9 mouse cellular contexts compared by ENCODE assay signal in the genomic region with DNA sequence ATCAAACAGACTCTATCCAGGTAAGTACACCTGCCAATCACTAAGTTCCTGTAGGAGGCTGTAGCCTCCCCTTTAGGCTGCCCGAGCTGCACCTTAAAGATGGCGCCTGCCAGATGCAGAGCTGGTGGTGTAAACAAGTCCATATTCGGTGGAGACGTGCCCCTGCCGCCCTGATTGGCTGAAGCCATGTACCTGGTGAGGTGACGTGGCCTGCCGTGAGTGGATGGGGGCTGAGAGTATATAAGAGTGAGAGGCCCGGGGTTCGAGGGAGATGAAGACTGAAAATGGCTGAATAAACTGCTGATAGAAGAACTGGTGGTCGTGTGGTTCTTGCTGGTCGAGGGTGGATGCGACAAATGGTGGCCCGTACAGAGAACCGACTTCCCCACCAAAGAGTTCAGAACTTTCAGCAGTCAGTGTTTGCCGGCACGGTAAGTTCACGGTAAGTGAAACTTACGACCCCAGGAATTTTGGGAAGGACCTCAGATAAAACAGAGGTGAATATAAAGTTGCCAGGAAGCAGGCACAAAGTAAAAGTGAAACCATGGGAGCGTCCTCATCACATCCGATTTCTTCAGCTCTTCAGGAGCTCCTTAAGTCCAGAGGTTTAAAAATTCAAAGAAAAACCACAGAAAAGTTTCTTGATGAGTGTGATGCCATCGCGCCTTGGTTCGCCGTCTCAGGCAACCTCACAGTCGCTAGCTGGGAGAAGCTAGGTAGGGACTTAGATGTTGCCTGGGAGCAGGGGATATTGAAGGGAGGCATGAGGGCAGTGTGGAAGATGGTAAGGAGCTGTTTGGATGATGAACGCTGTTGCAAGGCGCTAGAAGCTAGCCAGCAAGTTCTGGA. TPM values are rescaled to one million over a fixed set of nuclear protein-coding genes. Genes with fewer than 3 reads are reported as not detected.
DNase-seq lines count a peak whose midpoint lies in the region; ATAC-seq and TF ChIP-seq lines count a peak whose summit lies in the region.
"Not testable (repeated sequence)": the region's sequence is repeated elsewhere in the genome, so short reads cannot be mapped to it uniquely, and the experiment has no call there.
"Had no signal": no experiment of that assay in that cellular context is flagged by ENCODE, and none has a peak within 500 bp of the region (broad histone marks: within the 10 kb centered on the region; RNA-seq: fewer than 3 reads in every experiment).

No protein-coding gene starts in this region.

- peak; percentile 11; the same call in 1 of the 2 replicates for TF ChIP-seq CTCF in bone marrow, adult 2 months (IDR thresholded peaks at IDR 0.05; ENCODE audit: control insufficient read depth, insufficient read depth, low read length)
- TF ChIP-seq CTCF in heart, adult 2 months (IDR thresholded peaks at IDR 0.05); liver, postnatal 0 days (IDR thresholded peaks at IDR 0.05; ENCODE audit: low read depth); spleen, adult 2 months (IDR thresholded peaks at IDR 0.05; ENCODE audit: extremely low read depth, insufficient read depth, insufficient read length, insufficient replicate concordance): not testable (repeated sequence)

- 20% methylated on average over 27 of the region's 27 CpGs for WGBS in bone marrow, adult 2 months
- WGBS in heart, adult 2 months: 90% methylated on average over 27 of the region's 27 CpGs
- 94% methylated on average over 27 of the region's 27 CpGs for WGBS in intestine, embryonic 14.5 days
- 69% methylated on average over 27 of the region's 27 CpGs for WGBS in liver, postnatal 0 days (ENCODE audit: insufficient replicate concordance)
- WGBS in spleen, adult 2 months: 35% methylated on average over 27 of the region's 27 CpGs

- H3K9ac ChIP-seq in heart, adult 2 months (ENCODE audit: low read depth, low read length); intestine, embryonic 14.5 days (ENCODE audit: low read length): not testable (repeated sequence)
- peak overlapping the region; percentile 55 for H3K9ac ChIP-seq in liver, postnatal 0 days (replicated peaks)

- H3K4me2 ChIP-seq in intestine, embryonic 14.5 days (ENCODE audit: low read length): not testable (repeated sequence)
- peak overlapping the region; percentile 45 for H3K4me2 ChIP-seq in liver, postnatal 0 days (ENCODE audit: low read depth, low read length)

- H3K9me3 ChIP-seq in intestine, embryonic 14.5 days (ENCODE audit: control insufficient read depth, low read length); liver, postnatal 0 days (ENCODE audit: low read length): not testable (repeated sequence)

- H3K4me3 ChIP-seq in bone marrow, adult 2 months (replicated peaks; ENCODE audit: control insufficient read depth, low read depth, low read length): peak overlapping the region; percentile 87
- H3K4me3 ChIP-seq in heart, adult 2 months; intestine, embryonic 14.5 days (ENCODE audit: low read depth, low read length): not testable (repeated sequence)
- peak overlapping the region; percentile 40 for H3K4me3 ChIP-seq in liver, postnatal 0 days (ENCODE audit: low read depth, low read length)
- H3K4me3 ChIP-seq in spleen, adult 2 months (ENCODE audit: extremely low read depth, insufficient read depth, insufficient read length): peak overlapping the region; percentile 68

- not testable (repeated sequence) for H3K36me3 ChIP-seq in heart, adult 2 months (ENCODE audit: control insufficient read depth, insufficient read depth, low read length); intestine, embryonic 14.5 days (ENCODE audit: control insufficient read depth, insufficient read depth, low read length); liver, postnatal 0 days (replicated peaks; ENCODE audit: insufficient read depth, low read length); spleen, adult 2 months (ENCODE audit: control insufficient read depth, insufficient read depth, low read length)

- TF ChIP-seq POLR2A in bone marrow, adult 2 months (IDR thresholded peaks at IDR 0.05; ENCODE audit: borderline replicate concordance, control insufficient read depth, low read depth, low read length): 0 out of 2 replicates have a peak, but pooled peaks have one; percentile 12
- 0 out of 2 replicates have a peak, but pooled peaks have one; percentile 15 for TF ChIP-seq POLR2A in heart, adult 2 months (IDR thresholded peaks at IDR 0.05; ENCODE audit: insufficient read depth, low read depth, low read length)
- TF ChIP-seq POLR2A in spleen, adult 2 months (IDR thresholded peaks at IDR 0.05; ENCODE audit: low read depth, low read length): not testable (repeated sequence)

- ATAC-seq in CD4-positive, CD25-positive, alpha-beta regulatory T cell, adult 4 months: peak; percentile 60
- ATAC-seq in intestine, embryonic 14.5 days (replicated peaks; ENCODE audit: low FRiP score, low TSS enrichment, low read depth); liver, postnatal 0 days: not testable (repeated sequence)
- peak; percentile 17; the same call in 1 of the 2 replicates for ATAC-seq in megakaryocyte-erythroid progenitor cell, adult 5-6 weeks (replicated peaks; ENCODE audit: low FRiP score, low TSS enrichment, poor library complexity, severe bottlenecking)

- not testable (repeated sequence) for H3K4me1 ChIP-seq in bone marrow, adult 2 months (ENCODE audit: control insufficient read depth, insufficient read depth, low read length); heart, adult 2 months (ENCODE audit: control insufficient read depth, insufficient read depth, low read length); intestine, embryonic 14.5 days (replicated peaks; ENCODE audit: control insufficient read depth, insufficient read depth, low read length); liver, postnatal 0 days (ENCODE audit: insufficient read depth); spleen, adult 2 months (ENCODE audit: control insufficient read depth, insufficient read depth, insufficient read length)

- intact Hi-C loops in heart, adult 2 months (cut with DNase I): not testable (repeated sequence)

- not testable (repeated sequence) for TF ChIP-seq EP300 in heart, adult 2 months (IDR thresholded peaks at IDR 0.05; ENCODE audit: insufficient read depth, low read depth, low read length); liver, postnatal 0 days (IDR thresholded peaks at IDR 0.05; ENCODE audit: low read depth)

- DNase-seq in heart, adult 2 months: peak in 1 of 2 experiments; percentile 58
- peak; percentile 25 for DNase-seq in intestine, embryonic 14.5 days (ENCODE audit: low spot score)
- peak; percentile 38 for DNase-seq in liver, postnatal 0 days
- DNase-seq in spleen, adult 2 months (ENCODE audit: low read depth in 1 of 2, low spot score in 2 of 2): peak; percentile 59 to 73
- peak; percentile 55 to 76 for DNase-seq in thymus, postnatal 36 days

- H3K27me3 ChIP-seq in heart, adult 2 months (ENCODE audit: control insufficient read depth, insufficient read depth, low read length); intestine, embryonic 14.5 days (replicated peaks; ENCODE audit: control insufficient read depth, insufficient read depth, low read length); liver, postnatal 0 days (ENCODE audit: insufficient read depth, low read length); spleen, adult 2 months (ENCODE audit: control insufficient read depth, insufficient read depth, low read length): not testable (repeated sequence)

- H3K79me2 ChIP-seq in heart, adult 2 months (replicated peaks; ENCODE audit: control insufficient read depth, insufficient read depth, low read length): not testable (repeated sequence)

- peak overlapping the region; percentile 98 for H3K27ac ChIP-seq in bone marrow, adult 2 months (ENCODE audit: control insufficient read depth, insufficient read depth, low read depth, low read length, poor library complexity)
- not testable (repeated sequence) for H3K27ac ChIP-seq in heart, adult 2 months; intestine, embryonic 14.5 days (ENCODE audit: low read depth)
- peak overlapping the region; percentile 94 for H3K27ac ChIP-seq in liver, postnatal 0 days (ENCODE audit: low read depth)
- H3K27ac ChIP-seq in spleen, adult 2 months (ENCODE audit: insufficient read depth, low read length): peak overlapping the region; percentile 98

RNA-seq across cellular contexts. Expression of a gene that starts 13.6 kb away (rescaled TPM):
- under 1 TPM; 0.46 to 0.53 TPM for polyA plus RNA-seq in CD4-positive, CD25-positive, alpha-beta regulatory T cell, adult 4 months (2017; shearing (Covaris generic))
- polyA plus RNA-seq in bone marrow, adult 2 months (2011; ENCODE audit: insufficient read depth, insufficient read length, low replicate concordance, missing spikeins): 0.31 and 0.52 TPM in 2 replicates
- under 1 TPM in 1 of 2 experiments, not detected in 1; 0.18 TPM for total RNA-seq in heart, adult 2 months (2021)
- 0.18 TPM in 1 of 2 replicates, not detected in the other for polyA plus RNA-seq in heart, adult 2 months (2012; rRNA removed)
- polyA plus RNA-seq in intestine, embryonic 14.5 days (2014; fragmentation: Nextera tagmentation; extraction: Ambion mirVana): 0.51 and 0.62 TPM in 2 replicates
- polyA plus RNA-seq in liver, postnatal 0 days (2015; fragmentation: Nextera tagmentation; extraction: Ambion mirVana): 0.17 and 0.34 TPM in 2 replicates
- 1.3 TPM in 1 of 2 replicates, not detected in the other for total RNA-seq in megakaryocyte-erythroid progenitor cell, adult 5-6 weeks (2014; fragmentation: Nextera tagmentation)
- 0.72 TPM in 1 of 2 replicates, not detected in the other for total RNA-seq in megakaryocyte-erythroid progenitor cell, adult 5-6 weeks (2017)
- 0.07 and 0.11 TPM in 2 replicates for polyA plus RNA-seq in spleen, adult 2 months (2012; rRNA removed)
- total RNA-seq: gastrocnemius, postnatal 36 days had no signal
